Mouse (Mus musculus): ENCODE results near the gene Ube4b. TPM values are rescaled to one million over a fixed set of nuclear protein-coding genes. Genes with fewer than 3 reads are reported as not detected.
"Not testable (repeated sequence)": the region's sequence is repeated elsewhere in the genome, so short reads cannot be mapped to it uniquely, and the experiment has no call there.

Gene Ube4b
- polyA plus RNA-seq, 1 experiment = 38.0 TPM

GRCm38 (mm10) chr4:149445868-149446267 lies 19.3 kb upstream of the Ube4b start:
- 7% methylated on average over 11 of the region's 11 CpGs for WGBS
- H3K4me3 ChIP-seq (replicated peaks; ENCODE audit: control insufficient read depth, low read depth, low read length) = peak overlapping the region; percentile 24
- no peaks in the 10 kb centered on the region; the same call in 1 of the 2 replicates for H3K4me1 ChIP-seq (ENCODE audit: control insufficient read depth, insufficient read depth, low read length)

DNA sequence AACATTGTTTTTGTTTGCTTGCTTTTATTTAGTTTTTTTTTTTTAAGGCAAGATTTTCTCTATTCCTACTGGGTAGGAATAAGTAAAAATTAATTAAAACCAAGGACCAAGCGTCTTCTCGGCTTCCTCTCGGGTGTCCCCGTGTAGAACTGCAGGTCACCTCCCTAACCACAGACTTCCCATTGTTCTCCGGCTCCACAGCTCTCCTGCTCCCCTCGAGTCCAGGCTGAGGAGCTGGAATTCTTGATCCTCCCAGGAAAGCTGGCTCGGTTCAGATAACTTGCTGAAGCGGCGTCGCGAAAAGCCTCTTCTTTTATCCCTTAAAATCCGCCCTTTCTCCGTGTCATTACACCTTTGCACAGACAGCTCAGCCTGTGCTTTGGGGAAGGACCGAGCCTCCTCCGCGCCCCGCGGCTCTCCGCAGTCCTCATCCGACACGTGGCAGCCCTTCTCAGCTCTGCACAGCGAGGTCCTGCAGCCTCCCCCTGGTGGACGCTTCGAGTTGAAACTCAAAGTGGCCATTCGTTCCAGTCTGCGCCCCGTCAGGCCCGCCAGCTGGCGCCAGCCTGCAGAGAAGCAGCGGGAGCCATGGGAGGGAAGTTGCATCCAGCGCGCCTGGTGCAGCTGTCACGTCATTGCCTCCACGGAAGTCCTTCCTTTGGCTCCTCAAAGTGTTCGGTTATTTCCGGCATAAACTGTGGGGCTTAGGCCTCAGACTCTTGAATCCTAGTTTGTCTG lies 18.6 kb upstream of the Ube4b start:
- peak overlapping the region; percentile 35 for H3K4me3 ChIP-seq (replicated peaks; ENCODE audit: control insufficient read depth, low read depth, low read length)
- H3K4me1 ChIP-seq (ENCODE audit: control insufficient read depth, insufficient read depth, low read length) = no peaks in the 10 kb centered on the region; the same call in 1 of the 2 replicates
- peak; percentile 54; the same call in 1 of the 2 replicates for TF ChIP-seq POLR2A (IDR thresholded peaks at IDR 0.05; ENCODE audit: borderline replicate concordance, control insufficient read depth, low read depth, low read length)
- peak; percentile 93 for TF ChIP-seq CTCF (IDR thresholded peaks at IDR 0.05; ENCODE audit: control insufficient read depth, insufficient read depth, low read length)
- WGBS = under 1% methylated on average over 36 of the region's 36 CpGs
- H3K27ac ChIP-seq (ENCODE audit: control insufficient read depth, insufficient read depth, low read depth, low read length, poor library complexity) = no peak overlapping the region

More at GRCm38 (mm10) chr4:149445868-149446267, 19.3 kb upstream of the Ube4b start:
- H3K27ac ChIP-seq (ENCODE audit: control insufficient read depth, insufficient read depth, low read depth, low read length, poor library complexity) = no peak overlapping the region
- TF ChIP-seq POLR2A (IDR thresholded peaks at IDR 0.05; ENCODE audit: borderline replicate concordance, control insufficient read depth, low read depth, low read length) (no peak), CTCF (IDR thresholded peaks at IDR 0.05; ENCODE audit: control insufficient read depth, insufficient read depth, low read length) (no peak)

- WGBS = 61% methylated on average over 1 of the region's 1 CpGs
- no peak for TF ChIP-seq POLR2A (IDR thresholded peaks at IDR 0.05; ENCODE audit: borderline replicate concordance, control insufficient read depth, low read depth, low read length)
- TF ChIP-seq CTCF (IDR thresholded peaks at IDR 0.05; ENCODE audit: control insufficient read depth, insufficient read depth, low read length) = no peak
- Histone ChIP-seq H3K4me3 (replicated peaks; ENCODE audit: control insufficient read depth, low read depth, low read length) (no peak overlapping the region), H3K27ac (ENCODE audit: control insufficient read depth, insufficient read depth, low read depth, low read length, poor library complexity) (no peak overlapping the region), H3K4me1 (ENCODE audit: control insufficient read depth, insufficient read depth, low read length) (peaks cover under 1% of the 10 kb centered on the region; the same call in 1 of the 2 replicates)
Observed at GRCm38 (mm10) chr4:149444465-149444864, 17.9 kb upstream of the Ube4b start.

- no peak overlapping the region for H3K4me3 ChIP-seq (replicated peaks; ENCODE audit: control insufficient read depth, low read depth, low read length)
- TF ChIP-seq POLR2A (IDR thresholded peaks at IDR 0.05; ENCODE audit: borderline replicate concordance, control insufficient read depth, low read depth, low read length) (no peak), CTCF (IDR thresholded peaks at IDR 0.05; ENCODE audit: control insufficient read depth, insufficient read depth, low read length) (no peak)
- peaks cover 2% of the 10 kb centered on the region for H3K4me1 ChIP-seq (ENCODE audit: control insufficient read depth, insufficient read depth, low read length)
- H3K27ac ChIP-seq (ENCODE audit: control insufficient read depth, insufficient read depth, low read depth, low read length, poor library complexity) = no peak overlapping the region
- WGBS = 80% methylated on average over 3 of the region's 3 CpGs
Observed at GRCm38 (mm10) chr4:149442436-149442835, 15.9 kb upstream of the Ube4b start.

DNA sequence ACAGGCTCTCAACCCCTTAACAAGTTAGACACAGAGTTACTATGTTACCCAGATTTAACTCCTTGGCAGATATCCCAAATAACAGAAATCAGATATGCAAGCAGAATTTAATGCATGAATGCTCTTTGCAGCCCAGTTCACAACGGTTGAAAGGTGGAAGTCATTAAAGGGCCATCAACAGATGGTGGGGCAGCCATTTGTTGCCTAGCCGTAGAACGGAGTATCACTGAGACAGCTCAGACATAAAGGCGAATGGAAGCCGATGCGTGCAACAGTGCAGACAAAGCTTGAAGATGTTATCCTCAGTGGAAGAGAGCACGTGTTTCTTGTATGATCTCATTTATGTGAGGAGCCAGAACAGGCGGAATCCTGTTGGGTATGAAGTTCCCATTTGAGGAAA lies 14.0 kb upstream of the Ube4b start:
- 63% methylated on average over 8 of the region's 8 CpGs for WGBS
- Histone ChIP-seq H3K4me3 (replicated peaks; ENCODE audit: control insufficient read depth, low read depth, low read length) (no peak overlapping the region), H3K4me1 (ENCODE audit: control insufficient read depth, insufficient read depth, low read length) (peaks cover 2% of the 10 kb centered on the region), H3K27ac (ENCODE audit: control insufficient read depth, insufficient read depth, low read depth, low read length, poor library complexity) (no peak overlapping the region)
- no peak for TF ChIP-seq CTCF (IDR thresholded peaks at IDR 0.05; ENCODE audit: control insufficient read depth, insufficient read depth, low read length)
- no peak for TF ChIP-seq POLR2A (IDR thresholded peaks at IDR 0.05; ENCODE audit: borderline replicate concordance, control insufficient read depth, low read depth, low read length)

DNA sequence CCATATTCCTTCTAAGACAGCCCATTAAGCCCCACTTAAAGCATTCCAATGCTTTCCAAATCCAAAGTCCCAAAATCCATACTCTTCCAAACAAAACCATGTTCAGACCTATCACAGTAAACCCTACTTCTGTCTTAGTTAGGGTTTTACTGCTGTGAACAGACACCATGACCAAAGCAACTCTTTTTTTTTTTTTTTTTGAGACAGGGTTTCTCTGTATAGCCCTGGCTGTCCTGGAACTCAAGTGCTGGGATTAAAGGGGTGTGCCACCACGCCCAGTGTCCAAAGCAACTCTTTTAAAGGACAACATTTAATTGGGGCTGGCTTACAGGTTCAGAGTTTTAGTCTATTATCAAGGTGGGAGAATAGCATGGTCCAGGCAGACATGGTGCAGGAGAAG lies 5.3 kb upstream of the Ube4b start:
- H3K27ac ChIP-seq (ENCODE audit: control insufficient read depth, insufficient read depth, low read depth, low read length, poor library complexity); H3K4me1 ChIP-seq (ENCODE audit: control insufficient read depth, insufficient read depth, low read length); H3K4me3 ChIP-seq (replicated peaks; ENCODE audit: control insufficient read depth, low read depth, low read length): not testable (repeated sequence)
- WGBS = 70% methylated on average over 1 of the region's 1 CpGs

GRCm38 (mm10) chr4:149429592-149429991 lies 3.0 kb upstream of the Ube4b start:
- 67% methylated on average over 5 of the region's 5 CpGs for WGBS
- Histone ChIP-seq H3K4me3 (replicated peaks; ENCODE audit: control insufficient read depth, low read depth, low read length) (no peak overlapping the region), H3K27ac (ENCODE audit: control insufficient read depth, insufficient read depth, low read depth, low read length, poor library complexity) (no peak overlapping the region), H3K4me1 (ENCODE audit: control insufficient read depth, insufficient read depth, low read length) (no peaks in the 10 kb centered on the region; the same call in 1 of the 2 replicates)
- TF ChIP-seq CTCF (IDR thresholded peaks at IDR 0.05; ENCODE audit: control insufficient read depth, insufficient read depth, low read length) (no peak), POLR2A (IDR thresholded peaks at IDR 0.05; ENCODE audit: borderline replicate concordance, control insufficient read depth, low read depth, low read length) (no peak)

- peak overlapping the region; percentile 92 for H3K27ac ChIP-seq (ENCODE audit: control insufficient read depth, insufficient read depth, low read depth, low read length, poor library complexity)
- WGBS = under 1% methylated on average over 35 of the region's 35 CpGs
- no peak; the same call in 1 of the 2 replicates for TF ChIP-seq POLR2A (IDR thresholded peaks at IDR 0.05; ENCODE audit: borderline replicate concordance, control insufficient read depth, low read depth, low read length)
- TF ChIP-seq CTCF (IDR thresholded peaks at IDR 0.05; ENCODE audit: control insufficient read depth, insufficient read depth, low read length) = no peak
- H3K4me1 ChIP-seq (ENCODE audit: control insufficient read depth, insufficient read depth, low read length) = no peaks in the 10 kb centered on the region; the same call in 1 of the 2 replicates
- peak overlapping the region; percentile 97 for H3K4me3 ChIP-seq (replicated peaks; ENCODE audit: control insufficient read depth, low read depth, low read length)
Observed at GRCm38 (mm10) chr4:149425801-149426292, 702 bp downstream of the Ube4b start.
